Mouse (Mus musculus): ENCODE results near the gene Tnfrsf4. TPM values are rescaled to one million over a fixed set of nuclear protein-coding genes. Genes with fewer than 3 reads are reported as not detected.

Tnfrsf4 gene
- 2.4 TPM for polyA plus RNA-seq (2014; fragmentation: Illumina TruSeq; extraction: RNeasy Lipid Tissue Mini Kit (QIAGEN cat#74804); ENCODE audit: low read depth, low replicate concordance)

GRCm38 (mm10) chr4:156013637-156014036 is at the start of gene Tnfrsf4:
TSS of gene Tnfrsf4 (plus strand) at chr4:156013843.

GRCm38 (mm10) chr4:155992241-155992905 is 21.3 kb upstream of the Tnfrsf4 start, which contains the start of the genes B3galt6 and Sdf4:
TSS of gene B3galt6 (minus strand) at chr4:155992649.
TSS of gene Sdf4 (plus strand) at chr4:155992872.

GRCm38 (mm10) chr4:156026013-156026412 is 12.4 kb downstream of the Tnfrsf4 start, which contains the start of gene Tnfrsf18:
TSS of gene Tnfrsf18 (plus strand) at chr4:156026164.

GRCm38 (mm10) chr4:156059261-156059660 is 45.6 kb downstream of the Tnfrsf4 start, which contains the start of gene Ttll10:
TSS of gene Ttll10 (minus strand) at chr4:156059414.

Other genes starting within 250 kb of the Tnfrsf4 start
- 15.1 TPM for gene Vwa1, start 239.1 kb upstream of the Tnfrsf4 start, polyA plus RNA-seq (2014; fragmentation: Illumina TruSeq; extraction: RNeasy Lipid Tissue Mini Kit (QIAGEN cat#74804); ENCODE audit: low read depth, low replicate concordance)
- gene Tmem88b, start 228.0 kb upstream of the Tnfrsf4 start, polyA plus RNA-seq (2014; fragmentation: Illumina TruSeq; extraction: RNeasy Lipid Tissue Mini Kit (QIAGEN cat#74804); ENCODE audit: low read depth, low replicate concordance), result 5.9 TPM
- gene Ankrd65, start 223.4 kb upstream of the Tnfrsf4 start, polyA plus RNA-seq (2014; fragmentation: Illumina TruSeq; extraction: RNeasy Lipid Tissue Mini Kit (QIAGEN cat#74804); ENCODE audit: low read depth, low replicate concordance), result 2.4 TPM
- gene Mrpl20, start 211.0 kb upstream of the Tnfrsf4 start, polyA plus RNA-seq (2014; fragmentation: Illumina TruSeq; extraction: RNeasy Lipid Tissue Mini Kit (QIAGEN cat#74804); ENCODE audit: low read depth, low replicate concordance), result 111 TPM
- 107 TPM for gene Ccnl2, start 201.4 kb upstream of the Tnfrsf4 start, polyA plus RNA-seq (2014; fragmentation: Illumina TruSeq; extraction: RNeasy Lipid Tissue Mini Kit (QIAGEN cat#74804); ENCODE audit: low read depth, low replicate concordance)
- gene Aurkaip1, start 182.6 kb upstream of the Tnfrsf4 start, polyA plus RNA-seq (2014; fragmentation: Illumina TruSeq; extraction: RNeasy Lipid Tissue Mini Kit (QIAGEN cat#74804); ENCODE audit: low read depth, low replicate concordance), result 96.0 TPM
- 87.1 TPM for gene Mxra8, start 174.2 kb upstream of the Tnfrsf4 start, polyA plus RNA-seq (2014; fragmentation: Illumina TruSeq; extraction: RNeasy Lipid Tissue Mini Kit (QIAGEN cat#74804); ENCODE audit: low read depth, low replicate concordance)
- 63.2 TPM for gene Dvl1, start 166.4 kb upstream of the Tnfrsf4 start, polyA plus RNA-seq (2014; fragmentation: Illumina TruSeq; extraction: RNeasy Lipid Tissue Mini Kit (QIAGEN cat#74804); ENCODE audit: low read depth, low replicate concordance)
- 0.24 TPM for gene Tas1r3, start 150.5 kb upstream of the Tnfrsf4 start, polyA plus RNA-seq (2014; fragmentation: Illumina TruSeq; extraction: RNeasy Lipid Tissue Mini Kit (QIAGEN cat#74804); ENCODE audit: low read depth, low replicate concordance)
- gene Cptp, start 144.4 kb upstream of the Tnfrsf4 start, polyA plus RNA-seq (2014; fragmentation: Illumina TruSeq; extraction: RNeasy Lipid Tissue Mini Kit (QIAGEN cat#74804); ENCODE audit: low read depth, low replicate concordance), result 15.3 TPM
- 20.0 TPM for gene Ints11, start 144.3 kb upstream of the Tnfrsf4 start, polyA plus RNA-seq (2014; fragmentation: Illumina TruSeq; extraction: RNeasy Lipid Tissue Mini Kit (QIAGEN cat#74804); ENCODE audit: low read depth, low replicate concordance)
- gene Pusl1, start 122.1 kb upstream of the Tnfrsf4 start, polyA plus RNA-seq (2014; fragmentation: Illumina TruSeq; extraction: RNeasy Lipid Tissue Mini Kit (QIAGEN cat#74804); ENCODE audit: low read depth, low replicate concordance), result 20.0 TPM
- 9.8 TPM for gene Acap3, start 122.0 kb upstream of the Tnfrsf4 start, polyA plus RNA-seq (2014; fragmentation: Illumina TruSeq; extraction: RNeasy Lipid Tissue Mini Kit (QIAGEN cat#74804); ENCODE audit: low read depth, low replicate concordance)
- 49.1 TPM for gene Ube2j2, start 70.0 kb upstream of the Tnfrsf4 start, polyA plus RNA-seq (2014; fragmentation: Illumina TruSeq; extraction: RNeasy Lipid Tissue Mini Kit (QIAGEN cat#74804); ENCODE audit: low read depth, low replicate concordance)
- 116 TPM for gene C1qtnf12, start 51.5 kb upstream of the Tnfrsf4 start, polyA plus RNA-seq (2014; fragmentation: Illumina TruSeq; extraction: RNeasy Lipid Tissue Mini Kit (QIAGEN cat#74804); ENCODE audit: low read depth, low replicate concordance)
- 5.6 TPM for gene B3galt6, start 21.2 kb upstream of the Tnfrsf4 start, polyA plus RNA-seq (2014; fragmentation: Illumina TruSeq; extraction: RNeasy Lipid Tissue Mini Kit (QIAGEN cat#74804); ENCODE audit: low read depth, low replicate concordance)
- 298 TPM for gene Sdf4, start 21.0 kb upstream of the Tnfrsf4 start, polyA plus RNA-seq (2014; fragmentation: Illumina TruSeq; extraction: RNeasy Lipid Tissue Mini Kit (QIAGEN cat#74804); ENCODE audit: low read depth, low replicate concordance)
- 1.8 TPM for gene Tnfrsf18, start 12.3 kb downstream of the Tnfrsf4 start, polyA plus RNA-seq (2014; fragmentation: Illumina TruSeq; extraction: RNeasy Lipid Tissue Mini Kit (QIAGEN cat#74804); ENCODE audit: low read depth, low replicate concordance)
- gene Ttll10, start 45.6 kb downstream of the Tnfrsf4 start, polyA plus RNA-seq (2014; fragmentation: Illumina TruSeq; extraction: RNeasy Lipid Tissue Mini Kit (QIAGEN cat#74804); ENCODE audit: low read depth, low replicate concordance), result 19.1 TPM
- gene 9430015G10Rik, start 96.1 kb downstream of the Tnfrsf4 start, polyA plus RNA-seq (2014; fragmentation: Illumina TruSeq; extraction: RNeasy Lipid Tissue Mini Kit (QIAGEN cat#74804); ENCODE audit: low read depth, low replicate concordance), result 22.0 TPM
- 0.46 TPM for gene Rnf223, start 116.7 kb downstream of the Tnfrsf4 start, polyA plus RNA-seq (2014; fragmentation: Illumina TruSeq; extraction: RNeasy Lipid Tissue Mini Kit (QIAGEN cat#74804); ENCODE audit: low read depth, low replicate concordance)
- 58.2 TPM for gene Agrn, start 183.6 kb downstream of the Tnfrsf4 start, polyA plus RNA-seq (2014; fragmentation: Illumina TruSeq; extraction: RNeasy Lipid Tissue Mini Kit (QIAGEN cat#74804); ENCODE audit: low read depth, low replicate concordance)
- gene Isg15, start 187.0 kb downstream of the Tnfrsf4 start, polyA plus RNA-seq (2014; fragmentation: Illumina TruSeq; extraction: RNeasy Lipid Tissue Mini Kit (QIAGEN cat#74804); ENCODE audit: low read depth, low replicate concordance), result 14.3 TPM
- 5.0 TPM for gene AW011738, start 189.5 kb downstream of the Tnfrsf4 start, polyA plus RNA-seq (2014; fragmentation: Illumina TruSeq; extraction: RNeasy Lipid Tissue Mini Kit (QIAGEN cat#74804); ENCODE audit: low read depth, low replicate concordance)
- 0.46 TPM for gene Perm1, start 202.0 kb downstream of the Tnfrsf4 start, polyA plus RNA-seq (2014; fragmentation: Illumina TruSeq; extraction: RNeasy Lipid Tissue Mini Kit (QIAGEN cat#74804); ENCODE audit: low read depth, low replicate concordance)
- 18.4 TPM for gene Plekhn1, start 221.0 kb downstream of the Tnfrsf4 start, polyA plus RNA-seq (2014; fragmentation: Illumina TruSeq; extraction: RNeasy Lipid Tissue Mini Kit (QIAGEN cat#74804); ENCODE audit: low read depth, low replicate concordance)
- 35.5 TPM for gene Noc2l, start 222.2 kb downstream of the Tnfrsf4 start, polyA plus RNA-seq (2014; fragmentation: Illumina TruSeq; extraction: RNeasy Lipid Tissue Mini Kit (QIAGEN cat#74804); ENCODE audit: low read depth, low replicate concordance)
- 0.72 TPM for gene Samd11, start 241.8 kb downstream of the Tnfrsf4 start, polyA plus RNA-seq (2014; fragmentation: Illumina TruSeq; extraction: RNeasy Lipid Tissue Mini Kit (QIAGEN cat#74804); ENCODE audit: low read depth, low replicate concordance)

Data from adipose tissue, adult 10 weeks (tissue).